Mouse (Mus musculus) kidney, postnatal 0 days (tissue): ENCODE data around the gene Odf3l2. TPM values are rescaled to one million over a fixed set of nuclear protein-coding genes. Genes with fewer than 3 reads are reported as not detected.

Experiments
- ATAC-seq: fragments of 200-750 bp; cut with Nextera tagmentation; replicated peaks from 2 replicates; pipeline ENCODE4 v1.8.0; 2017; ENCODE audit warnings: low read depth, moderate number of reproducible peaks, moderate TSS enrichment, moderate library complexity; ENCODE audit not compliant: low FRiP score
- DNase-seq: peaks from one replicate; pipeline ENCODE4 v3.0.0-alpha.2; 2016; ENCODE audit warnings: low spot score
- H3K27ac ChIP-seq: fragments of 300-500 bp; sonication (generic); 2 replicates; pipeline ENCODE4 v1.5.1; 2014; ENCODE audit warnings: mild to moderate bottlenecking
- H3K27me3 ChIP-seq: fragments of 300-500 bp; sonication (generic); 2 replicates; pipeline ENCODE4 v1.6.1; 2014; ENCODE audit warnings: low read length, mixed read lengths; ENCODE audit not compliant: insufficient read depth
- H3K36me3 ChIP-seq: fragments of 300-500 bp; sonication (generic); 2 replicates; pipeline ENCODE4 v1.6.1; 2014; ENCODE audit warnings: low read length, mixed read lengths; ENCODE audit not compliant: insufficient read depth
- H3K4me1 ChIP-seq: fragments of 300-500 bp; sonication (generic); replicated peaks from 2 replicates; pipeline ENCODE4 v1.6.1; 2014; ENCODE audit warnings: antibody characterized with exemption, low read length, mixed read lengths; ENCODE audit not compliant: insufficient read depth
- H3K4me2 ChIP-seq: fragments of 300-500 bp; sonication (generic); 2 replicates; pipeline ENCODE4 v1.6.1; 2014; ENCODE audit warnings: mild to moderate bottlenecking, low read length, moderate library complexity, mixed read lengths
- H3K4me3 ChIP-seq: fragments of 300-500 bp; sonication (generic); replicated peaks from 2 replicates; pipeline ENCODE4 v1.5.1; 2014; ENCODE audit warnings: low read depth, low read length
- H3K9ac ChIP-seq: fragments of 300-500 bp; sonication (generic); 2 replicates; pipeline ENCODE4 v1.6.1; 2014; ENCODE audit warnings: low read depth, low read length
- H3K9me3 ChIP-seq: fragments of 300-500 bp; sonication (generic); replicated peaks from 2 replicates; pipeline ENCODE4 v1.6.1; 2016; ENCODE audit warnings: low read length, inconsistent platforms, mixed read lengths
- CTCF ChIP-seq: IDR thresholded peaks from 2 replicates; pipeline ENCODE4 v1.5.1; 2016; ENCODE audit warnings: antibody characterized with exemption, low read depth, mild to moderate bottlenecking, moderate library complexity
- WGBS: fragments of 180-500 bp; shearing (Covaris S2); extraction: QIAGEN DNeasy Blood & Tissue Kit; methylation state at CpG from one replicate; pipeline ENCODE4 v1.1.7; 2014; 5-methylcytosine and 5-hydroxymethylcytosine counted together
- polyA plus RNA-seq: library from polyadenylated mRNA; unstranded; fragments of >200 nt; fragmentation: Nextera tagmentation; extraction: Ambion mirVana; gene quantifications from 2 replicates; pipeline ENCODE4 v1.2.1, GENCODE M21; 2015

Odf3l2 gene
- polyA plus RNA-seq, 1 experiment from 2014 or later = not detected

DNA sequence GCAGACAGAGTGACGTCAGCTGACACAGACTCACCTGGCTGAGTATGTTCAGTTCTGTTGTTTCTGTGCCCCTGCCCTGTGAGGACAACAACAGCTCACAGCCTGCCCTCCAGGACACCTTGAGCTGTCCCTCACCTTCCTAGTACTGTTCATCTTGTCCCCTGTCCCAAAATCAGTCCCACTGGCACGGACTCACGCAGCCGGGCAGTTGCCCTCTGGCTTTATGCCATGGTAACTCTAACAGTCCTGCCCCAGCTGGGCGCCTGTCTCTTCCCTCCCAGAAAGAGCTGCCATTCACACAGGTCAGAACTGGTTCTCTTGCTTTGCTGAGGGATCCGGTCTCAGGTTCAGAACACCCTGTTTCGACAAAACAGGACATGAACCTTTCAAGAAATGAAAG, 7.3 kb upstream of the Odf3l2 start:
- 76% methylated on average over 7 of the region's 7 CpGs for WGBS

DNA sequence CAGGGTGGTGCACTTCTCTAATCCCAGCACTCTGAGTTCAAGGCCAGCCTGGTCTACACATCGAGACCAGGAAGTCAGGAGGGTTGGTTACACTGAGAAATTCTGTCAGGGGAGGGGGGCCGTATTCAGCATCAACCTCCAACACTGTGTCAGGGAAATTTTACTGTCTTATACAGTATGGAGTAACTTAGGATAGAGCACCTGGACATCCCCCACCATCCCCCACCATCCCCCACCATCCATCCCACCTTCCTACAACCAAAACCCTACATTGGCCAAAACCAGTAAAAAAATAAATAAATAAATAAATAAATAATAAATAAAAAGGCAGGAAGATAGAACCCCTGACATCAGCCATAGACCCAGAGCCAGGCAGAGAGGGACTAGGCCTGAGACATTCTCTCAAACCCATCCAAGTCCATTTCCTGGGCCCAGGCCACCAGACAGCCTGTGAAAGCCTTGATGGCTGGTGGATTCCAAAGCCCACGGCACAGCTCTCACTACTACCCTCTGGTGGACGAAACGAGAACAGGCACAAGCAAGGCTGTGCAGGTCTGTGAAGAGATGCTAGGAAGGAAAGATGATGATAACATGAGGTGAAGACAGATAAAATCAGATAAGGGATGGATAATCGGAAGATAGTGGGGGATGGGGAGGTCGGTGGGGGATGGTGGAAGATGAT, 3.7 kb upstream of the Odf3l2 start:
- 29% methylated on average over 7 of the region's 7 CpGs for WGBS
- no peaks in the 10 kb centered on the region for H3K36me3 ChIP-seq
- peak; percentile 82 for DNase-seq
- H3K27me3 ChIP-seq = no peaks in the 10 kb centered on the region
- no peak overlapping the region for H3K9ac ChIP-seq
- H3K4me3 ChIP-seq = no peak overlapping the region
- no peak overlapping the region for H3K27ac ChIP-seq
- H3K4me1 ChIP-seq = no peaks in the 10 kb centered on the region
- no peak overlapping the region for H3K4me2 ChIP-seq
- no peaks in the 10 kb centered on the region for H3K9me3 ChIP-seq
- TF ChIP-seq CTCF = peak; percentile 95
- ATAC-seq = peak; percentile 38; the same call in 1 of the 2 replicates

More for the DNA sequence above, 7.3 kb upstream of the Odf3l2 start:
- Histone ChIP-seq H3K4me1 (no peaks in the 10 kb centered on the region), H3K36me3 (no peaks in the 10 kb centered on the region), H3K9me3 (no peaks in the 10 kb centered on the region), H3K4me2 (no peak overlapping the region), H3K4me3 (no peak overlapping the region), H3K27me3 (no peaks in the 10 kb centered on the region), H3K9ac (no peak overlapping the region), H3K27ac (no peak overlapping the region)
- no peak for ATAC-seq
- TF ChIP-seq CTCF = no peak
- no peak for DNase-seq

DNA sequence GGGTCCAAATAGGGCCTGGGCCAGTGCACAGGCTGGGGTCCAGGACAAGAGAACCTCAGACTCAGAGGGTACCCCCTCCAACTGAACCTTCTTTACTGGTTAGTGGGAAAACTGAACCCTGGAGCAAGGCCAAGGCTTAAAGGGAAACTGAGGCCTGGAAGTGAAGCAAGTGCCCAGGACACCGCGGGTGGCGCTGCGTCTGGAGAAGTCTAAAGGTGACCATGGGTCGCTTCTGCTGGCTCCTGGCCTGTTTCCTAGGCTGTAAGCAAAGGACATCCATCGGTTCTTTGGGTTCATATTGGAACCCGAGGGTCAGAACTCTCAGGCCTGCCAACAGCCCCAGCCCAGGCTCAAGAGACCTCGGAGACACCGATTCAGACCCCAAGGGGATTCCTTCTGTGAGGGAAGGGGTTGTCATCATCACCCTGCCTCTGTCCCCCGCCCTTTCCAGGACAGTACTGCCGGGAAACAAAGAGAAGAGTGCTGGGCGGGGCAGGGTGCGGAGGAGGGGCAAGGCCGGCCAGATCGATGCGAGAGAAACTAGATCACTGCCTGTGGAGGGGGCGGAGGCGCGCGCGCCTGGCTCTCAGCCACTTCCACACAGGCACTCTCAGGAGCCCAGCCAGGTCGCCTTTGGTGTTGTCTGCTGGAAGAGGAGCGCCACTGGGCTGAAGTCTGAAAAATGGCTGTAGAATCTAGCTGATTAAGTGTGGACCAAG, 6.9 kb downstream of the Odf3l2 start:
- 0 out of 2 replicates have a peak overlapping the region, but pooled peaks have one; percentile 14 for H3K4me3 ChIP-seq
- H3K27me3 ChIP-seq = no peaks in the 10 kb centered on the region
- no peaks in the 10 kb centered on the region for H3K36me3 ChIP-seq
- H3K9me3 ChIP-seq = no peaks in the 10 kb centered on the region
- H3K4me2 ChIP-seq = peak overlapping the region; percentile 98
- H3K4me1 ChIP-seq = peaks cover 12% of the 10 kb centered on the region
- DNase-seq = peak; percentile 68
- no peak overlapping the region for H3K27ac ChIP-seq
- WGBS = 6% methylated on average over 23 of the region's 23 CpGs
- ATAC-seq = no peak
- 0 out of 2 replicates have a peak overlapping the region, but pooled peaks have one; percentile 8 for H3K9ac ChIP-seq
- TF ChIP-seq CTCF = no peak

DNA sequence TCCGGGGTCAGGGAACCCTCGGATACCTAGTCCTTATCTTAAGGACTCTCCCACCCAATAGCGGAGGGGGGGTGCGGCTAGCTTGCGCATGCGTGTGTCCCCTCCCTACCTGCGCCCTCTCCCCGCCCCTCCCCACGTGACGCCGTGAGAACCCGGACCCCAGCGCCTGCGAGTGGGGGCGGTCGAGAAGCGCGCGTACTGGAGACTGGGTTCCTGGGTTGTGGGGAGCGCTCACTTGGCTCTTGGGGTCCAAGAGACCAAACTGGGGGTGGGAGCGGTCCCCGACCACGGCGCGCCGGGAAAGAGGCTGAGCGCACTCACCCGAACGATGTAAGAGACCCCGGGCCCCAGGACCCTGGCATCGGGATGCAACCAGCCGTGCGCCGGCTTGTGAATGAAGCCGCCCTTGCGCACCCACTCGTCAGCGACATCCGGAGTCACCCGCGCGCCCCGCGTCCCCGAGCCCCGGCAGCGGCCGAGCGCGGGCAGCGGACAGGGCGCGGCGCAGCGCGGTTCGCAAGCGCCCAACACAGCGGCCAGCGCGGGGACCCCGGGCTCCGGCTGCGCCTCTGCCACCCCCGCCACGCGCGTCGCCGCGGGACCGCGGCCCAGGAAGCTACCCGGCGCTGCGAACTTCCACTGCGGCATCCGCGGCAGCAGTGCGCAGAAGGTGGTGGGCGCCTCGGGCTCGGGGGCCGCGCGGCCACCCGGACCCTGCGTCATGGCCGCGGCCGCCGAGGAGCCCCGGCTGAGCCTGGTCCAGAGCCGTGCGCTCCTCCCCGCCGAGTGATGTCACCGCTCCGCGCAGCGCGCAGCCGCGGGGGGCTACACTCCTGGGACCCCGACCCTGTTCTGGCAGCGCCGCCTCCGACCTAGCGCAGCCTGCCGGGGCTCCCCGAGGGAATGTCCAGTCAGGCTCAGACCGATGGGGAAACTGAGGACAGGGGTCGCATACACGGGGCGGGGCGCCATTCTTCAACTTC, 8.1 kb downstream of the Odf3l2 start, which contains the start of gene Shc2:
Gene Shc2, minus strand, starts transcription at position 791 of the 983 bp plus-strand sequence.
- H3K9me3 ChIP-seq = no peaks in the 10 kb centered on the region
- DNase-seq (peak; percentile 44), ATAC-seq (peak; percentile 63)
- H3K4me2 ChIP-seq = peak within 1 kb of the TSS; percentile 98
- peak within 1 kb of the TSS; percentile 54; the same call in 1 of the 2 replicates for H3K27ac ChIP-seq
- no peaks in the 10 kb centered on the region for H3K27me3 ChIP-seq
- H3K36me3 ChIP-seq = no peaks in the 10 kb centered on the region
- under 1% methylated on average over 99 of the region's 116 CpGs for WGBS
- TF ChIP-seq CTCF = no peak
- peaks cover 12% of the 10 kb centered on the region for H3K4me1 ChIP-seq
- H3K9ac ChIP-seq = peak within 1 kb of the TSS; percentile 67
- peak within 1 kb of the TSS; percentile 71 for H3K4me3 ChIP-seq

GRCm38 (mm10) chr10:79636287-79636686, 9.3 kb downstream of the Odf3l2 start:
- no peaks in the 10 kb centered on the region for H3K36me3 ChIP-seq
- WGBS = 88% methylated on average over 8 of the region's 8 CpGs
- ATAC-seq (no peak), DNase-seq (no peak)
- peaks cover 12% of the 10 kb centered on the region for H3K4me1 ChIP-seq
- no peaks in the 10 kb centered on the region for H3K9me3 ChIP-seq
- H3K27ac ChIP-seq = no peak overlapping the region
- H3K9ac ChIP-seq = no peak overlapping the region
- no peak for TF ChIP-seq CTCF
- H3K4me2 ChIP-seq = 0 out of 2 replicates have a peak overlapping the region, but pooled peaks have one; percentile 98
- no peaks in the 10 kb centered on the region for H3K27me3 ChIP-seq
- no peak overlapping the region for H3K4me3 ChIP-seq
